Mouse (Mus musculus) monocyte, adult 59 days (primary cell): ENCODE results near the gene Lpin2. TPM values are rescaled to one million over a fixed set of nuclear protein-coding genes. Genes with fewer than 3 reads are reported as not detected.

Experiments
- total RNA-seq, 2 experiments: library from RNA; stranded (reverse); gene quantifications; one replicate each; pipeline ENCODE4 v1.2.4; 2023

The Lpin2 gene
- 100 to 1,000 TPM; 113 to 130 TPM for total RNA-seq

GRCm38 (mm10) chr17:71182211-71182721 lies at the start of gene Lpin2:
Lpin2 (plus strand) TSS chr17:71182560.

Other genes starting within 250 kb of the Lpin2 start
- 1 to 10 TPM; 6.2 to 7.1 TPM for gene Myom1, start 179.9 kb upstream of the Lpin2 start, total RNA-seq
- 100 to 1,000 TPM; 300 to 315 TPM for gene Myl12a, start 179.7 kb upstream of the Lpin2 start, total RNA-seq
- 100 to 1,000 TPM; 632 to 667 TPM for gene Emilin2, start 129.4 kb downstream of the Lpin2 start, total RNA-seq